Mouse (Mus musculus) gastrocnemius, postnatal 14 days (tissue): ENCODE data around the gene Gm17606. TPM values are rescaled to one million over a fixed set of nuclear protein-coding genes. Genes with fewer than 3 reads are reported as not detected.
"Not testable (repeated sequence)": the region's sequence is repeated elsewhere in the genome, so short reads cannot be mapped to it uniquely, and the experiment has no call there.

Experiments
- DNase-seq: peaks from one replicate; pipeline ENCODE4 v3.0.0; 2021; ENCODE audit warnings: mixed read lengths
- intact Hi-C: fragments of 180-260 bp; cut with DNase I; formaldehyde crosslinking; loops from one replicate; pipeline ENCODE4 v1.15.1; 2025; ENCODE audit warnings: low total_unique reads
- long read RNA-seq, 2 experiments: library from polyadenylated mRNA; stranded (forward); transcript quantifications; one replicate each; pipeline ENCODE4 v2.0.0; 2021
- total RNA-seq, 2 experiments: library from RNA; stranded (reverse); gene quantifications; 2 replicates each; pipeline ENCODE4 v1.2.3; 2021

The Gm17606 gene
- total RNA-seq = not detected
- long read RNA-seq, experiment 1 = 0 reads
- long read RNA-seq, experiment 2 = 0 reads

- no peak for DNase-seq
- intact Hi-C loops = loop anchor here (5.0 kb wide), 1 partner anchor 74 kb away; no protein-coding TSS in a partner anchor
Measured at GRCm38 (mm10) chr14:54640946-54641304, at the start of gene Gm17606. Gm17606 (plus strand) TSS chr14:54640952.

DNA sequence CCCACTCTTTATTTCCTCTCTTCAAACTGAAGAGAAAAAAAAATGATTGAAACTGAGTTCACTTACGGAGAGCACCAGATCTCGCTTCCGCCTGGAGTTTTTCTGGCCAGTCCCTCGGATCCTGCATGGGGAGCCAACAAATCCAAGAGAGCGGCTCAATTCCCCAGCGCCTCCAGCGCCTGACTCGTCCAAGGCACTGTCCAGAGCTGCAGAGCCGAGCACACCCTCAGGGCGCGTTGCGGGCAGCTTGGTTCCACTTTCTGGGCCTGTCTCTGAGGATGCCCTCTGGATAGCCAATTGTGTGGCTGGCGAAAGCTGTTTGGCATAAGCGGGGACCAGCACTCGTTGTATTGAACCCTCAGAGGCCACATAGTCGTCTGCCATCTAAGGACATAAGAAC is 49.7 kb upstream of the Gm17606 start:
- intact Hi-C loops = no loop called here
- DNase-seq = no peak

- peak; percentile 47 for DNase-seq
Measured at GRCm38 (mm10) chr14:54592319-54592934, 48.3 kb upstream of the Gm17606 start.

GRCm38 (mm10) chr14:54594055-54594454 is 46.7 kb upstream of the Gm17606 start:
- intact Hi-C loops = no loop called here
- no peak for DNase-seq

More at GRCm38 (mm10) chr14:54592319-54592934, 48.3 kb upstream of the Gm17606 start:
- intact Hi-C loops = no loop called here

DNA sequence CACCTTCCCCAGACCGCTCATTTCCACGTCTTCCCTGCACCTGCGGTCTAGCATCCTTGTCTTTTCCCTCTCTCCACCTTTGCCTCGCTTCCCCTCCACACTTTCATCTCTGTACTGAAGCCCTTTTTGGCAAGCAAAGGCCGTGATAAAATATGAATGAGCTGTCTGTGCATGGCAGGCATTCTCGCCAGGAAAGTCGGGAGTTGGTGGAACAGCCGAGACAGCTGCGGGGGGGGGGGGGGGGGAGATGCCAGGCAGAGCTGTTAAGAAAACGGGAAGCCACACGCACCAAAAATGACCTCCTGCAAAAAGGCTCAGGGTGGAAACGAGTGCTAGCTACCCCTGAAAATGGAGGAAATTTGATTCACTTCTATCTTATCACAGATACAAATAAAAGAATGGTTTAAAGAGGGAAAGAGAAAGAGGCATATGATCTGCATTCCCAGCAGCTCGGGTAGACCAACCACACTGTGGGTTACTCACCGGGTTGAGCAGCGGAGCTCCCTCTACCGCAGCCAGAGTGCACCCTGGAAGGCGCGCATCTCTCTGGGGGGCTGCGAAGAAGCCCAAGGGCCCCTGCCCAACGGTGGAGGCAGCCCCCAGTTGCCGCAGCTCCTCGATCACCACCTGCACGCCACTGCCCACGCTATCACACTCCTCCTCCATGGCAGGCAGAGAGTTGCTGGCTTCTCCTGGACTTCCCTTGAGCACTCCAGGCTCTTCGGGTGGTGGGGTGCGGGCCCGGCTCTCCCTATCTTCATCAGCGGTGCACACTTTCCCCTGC is 45.9 kb upstream of the Gm17606 start:
- intact Hi-C loops = no loop called here

DNA sequence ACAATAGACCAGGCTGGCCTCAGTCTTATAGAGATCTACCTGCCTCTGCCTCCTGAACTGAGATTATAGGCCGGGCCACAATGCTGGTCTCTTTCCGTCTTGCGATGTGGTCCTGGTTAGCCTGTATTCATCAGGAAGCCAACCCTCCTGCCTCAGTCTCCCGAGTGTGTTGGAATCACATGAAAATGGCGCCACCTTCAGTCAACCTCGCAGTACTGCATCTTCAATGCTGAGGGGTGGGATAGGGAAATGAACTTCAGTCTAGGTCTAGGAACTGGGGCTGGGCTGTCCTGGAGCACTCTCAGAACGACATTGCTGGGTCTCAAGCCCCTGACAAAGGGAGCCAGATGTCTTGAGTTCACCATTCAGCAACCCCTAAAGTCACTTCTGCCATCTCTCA is 43.7 kb upstream of the Gm17606 start:
- DNase-seq = no peak
- intact Hi-C loops = no loop called here

More for the DNA sequence above, 45.9 kb upstream of the Gm17606 start:
- no peak for DNase-seq

DNA sequence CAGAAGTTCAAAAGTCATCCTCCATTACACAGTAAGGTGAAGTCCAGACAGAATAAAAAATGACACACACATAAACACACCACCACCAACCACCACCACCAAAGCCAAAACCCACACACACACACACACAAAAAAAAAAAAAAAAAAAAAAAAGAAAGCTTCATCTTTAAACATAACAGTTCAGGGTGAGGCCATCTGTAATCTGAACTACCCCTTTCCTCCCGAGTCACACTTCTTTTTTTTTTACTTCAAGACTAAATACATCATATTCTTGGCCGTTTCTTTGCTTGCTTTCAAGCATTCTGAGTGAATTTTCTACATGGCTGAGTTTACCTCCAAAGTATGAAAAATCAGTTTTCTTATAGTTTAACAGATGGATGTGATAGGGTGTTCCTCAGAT is 39.2 kb upstream of the Gm17606 start:
- DNase-seq = no peak
- intact Hi-C loops = no loop called here

DNA sequence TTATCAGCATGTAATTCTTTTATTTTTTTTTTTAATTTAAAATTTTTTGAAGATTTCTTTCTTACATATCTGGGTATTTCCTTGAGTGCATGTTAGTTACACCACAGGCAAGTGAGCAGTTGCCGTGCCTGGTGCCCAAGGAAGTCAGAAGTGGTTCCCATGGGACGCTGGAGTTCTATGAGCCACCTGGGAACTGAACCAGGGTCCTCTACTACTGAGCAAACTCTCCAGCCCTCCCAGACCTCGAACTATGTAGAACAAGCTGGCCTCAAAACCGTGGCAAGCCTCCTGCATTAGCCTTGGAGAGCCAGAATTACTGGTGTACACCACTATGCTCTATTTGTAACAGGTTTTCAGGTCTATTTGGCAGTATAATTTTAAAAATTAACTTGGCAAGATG is 38.1 kb upstream of the Gm17606 start:
- no peak for DNase-seq
- intact Hi-C loops = no loop called here

DNA sequence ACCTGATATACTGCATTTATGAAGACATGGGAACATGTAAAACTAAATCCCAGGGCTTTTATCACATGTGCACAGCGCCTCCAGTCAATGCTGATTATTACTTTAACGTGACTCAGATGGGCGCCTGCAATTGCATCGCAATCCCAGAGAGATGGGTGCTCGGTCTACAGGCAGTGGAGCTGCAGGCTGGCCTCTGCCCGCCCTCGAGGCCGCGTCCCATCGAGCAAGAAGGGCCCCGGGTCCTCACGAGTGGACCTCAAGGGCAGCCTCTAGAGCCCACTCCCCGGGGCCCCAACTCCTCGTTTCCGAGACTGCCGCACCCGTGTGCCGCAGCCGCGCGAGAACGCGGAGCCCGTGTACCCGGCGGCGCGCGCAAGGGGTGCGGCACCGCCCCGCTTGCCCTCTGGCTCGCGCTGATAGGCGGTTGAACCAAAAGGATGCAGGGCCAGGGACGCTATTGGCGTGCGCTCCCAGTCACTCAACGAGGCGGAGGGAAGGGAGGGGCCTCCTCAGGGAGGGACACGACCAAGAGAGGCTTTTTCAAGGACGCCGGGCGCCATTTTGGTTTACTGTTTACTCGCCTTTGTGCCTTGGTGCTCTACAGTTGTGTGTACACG is 37.6 kb upstream of the Gm17606 start:
- intact Hi-C loops = no loop called here
- DNase-seq = peak; percentile 97

DNA sequence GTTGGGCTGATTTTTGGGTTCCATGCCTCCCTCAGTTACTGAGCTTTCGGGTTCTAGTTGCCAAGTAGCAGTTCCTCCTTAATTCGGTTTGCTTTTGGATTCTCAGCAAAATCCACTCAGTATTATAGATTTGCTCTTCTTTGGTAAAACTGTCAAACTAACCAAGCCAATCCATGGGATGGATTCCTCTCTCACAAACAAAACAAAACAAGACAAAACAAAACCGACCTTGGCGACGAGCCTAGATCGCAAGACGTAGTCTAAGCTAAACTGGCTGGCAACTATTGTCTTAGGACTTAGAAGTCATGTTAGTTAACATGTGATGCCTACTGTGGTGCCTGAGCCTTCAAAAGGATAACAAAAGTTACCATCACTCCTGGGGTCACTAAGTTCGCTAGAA is 37.1 kb upstream of the Gm17606 start:
- DNase-seq = no peak
- intact Hi-C loops = no loop called here

GRCm38 (mm10) chr14:54605752-54606321 is 34.9 kb upstream of the Gm17606 start, which contains the start of gene 4931414P19Rik:
4931414P19Rik (minus strand) TSS chr14:54605993.
- peak; percentile 89 for DNase-seq
- intact Hi-C loops = no loop called here

- no peak for DNase-seq
- intact Hi-C loops = no loop called here
Measured at GRCm38 (mm10) chr14:54607226-54607625, 33.5 kb upstream of the Gm17606 start.

- DNase-seq = no peak
- intact Hi-C loops = no loop called here
Measured at GRCm38 (mm10) chr14:54609245-54609644, 31.5 kb upstream of the Gm17606 start.

DNA sequence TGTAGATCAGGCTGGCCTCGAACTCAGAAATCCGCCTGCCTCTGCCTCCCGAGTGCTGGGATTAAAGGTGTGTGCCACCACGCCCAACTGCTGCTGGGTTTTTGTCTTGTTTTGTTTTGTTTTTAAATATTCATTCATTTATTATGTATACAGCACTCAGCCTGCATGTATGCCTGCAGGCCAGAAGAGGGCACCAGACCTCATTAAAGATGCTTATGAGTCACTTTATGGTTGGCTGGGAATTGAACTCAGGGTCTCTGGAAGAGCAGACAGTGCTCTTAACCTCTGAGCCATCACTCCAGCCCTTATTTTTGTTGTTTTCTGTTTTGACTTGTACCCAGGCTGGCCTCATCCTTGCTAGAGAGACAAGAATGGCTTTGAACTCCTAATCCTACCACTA is 30.8 kb upstream of the Gm17606 start:
- no peak for DNase-seq
- intact Hi-C loops = no loop called here

DNA sequence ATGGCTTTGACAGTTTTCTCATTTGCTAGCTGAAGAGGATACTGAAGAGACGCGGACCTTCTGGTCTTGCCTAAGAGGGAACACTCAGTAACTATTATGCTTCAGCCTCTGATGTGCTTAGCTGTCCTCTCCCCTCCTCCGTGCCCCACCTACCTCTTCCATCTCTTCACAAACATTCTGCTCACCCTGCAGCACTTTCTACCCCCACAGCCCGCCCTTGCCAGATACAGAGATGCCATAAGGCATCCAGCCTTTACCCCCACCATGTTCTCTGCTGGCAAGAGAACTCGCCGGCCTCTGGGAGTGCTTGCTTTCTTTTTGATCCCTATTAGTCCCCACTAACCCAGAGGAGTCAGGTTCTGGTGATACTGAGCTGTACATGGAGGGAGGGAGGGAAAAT is 30.1 kb upstream of the Gm17606 start:
- intact Hi-C loops = no loop called here
- DNase-seq = no peak

GRCm38 (mm10) chr14:54614130-54614529 is 26.6 kb upstream of the Gm17606 start:
- intact Hi-C loops, DNase-seq: not testable (repeated sequence)

GRCm38 (mm10) chr14:54616226-54616825 is 24.4 kb upstream of the Gm17606 start:
- no peak for DNase-seq
- intact Hi-C loops = no loop called here

- no peak for DNase-seq
- intact Hi-C loops = no loop called here
Measured at GRCm38 (mm10) chr14:54617152-54617896, 23.4 kb upstream of the Gm17606 start.

GRCm38 (mm10) chr14:54617897-54618365 is 22.8 kb upstream of the Gm17606 start, which contains the start of gene Psmb5:
Psmb5 (minus strand) TSS chr14:54618022.
- intact Hi-C loops = no loop called here
- DNase-seq = peak; percentile 87
